Mouse (Mus musculus): ENCODE measurements around the gene Mrpl43. TPM values are rescaled to one million over a fixed set of nuclear protein-coding genes. Genes with fewer than 3 reads are reported as not detected.
A peak's percentile ranks its signal among the peaks of the same experiment; 100 is the strongest.

Gene Mrpl43
- total and polyA plus RNA-seq, 2 experiments from 2014 or later = 76.4 to 83.7 TPM

- H3K4me2 ChIP-seq (ENCODE audit: low read depth, low read length) = no peak overlapping the region
- H3K27ac ChIP-seq (ENCODE audit: low read depth) = peak overlapping the region; percentile 73
- peaks cover 13% of the 10 kb centered on the region; the same call in 1 of the 2 replicates for H3K4me1 ChIP-seq (ENCODE audit: control insufficient read depth, insufficient read depth)
- DNase-seq (ENCODE audit: low spot score) = no peak
- ATAC-seq (ENCODE audit: insufficient read depth, low read depth) = no peak
- H3K9ac ChIP-seq (replicated peaks; ENCODE audit: low read depth, low read length) = no peak overlapping the region
- TF ChIP-seq CTCF (IDR thresholded peaks at IDR 0.05; ENCODE audit: low read depth) (no peak), EP300 (IDR thresholded peaks at IDR 0.05; ENCODE audit: low read depth) (no peak)
- no peak overlapping the region for H3K4me3 ChIP-seq (ENCODE audit: low read depth, low read length)
- no peaks in the 10 kb centered on the region for H3K9me3 ChIP-seq (replicated peaks; ENCODE audit: control insufficient read depth, low read length)
- H3K27me3 ChIP-seq (ENCODE audit: control insufficient read depth, insufficient read depth, low read length) = no peaks in the 10 kb centered on the region
- 89% methylated on average over 6 of the region's 6 CpGs for WGBS
- peaks cover 44% of the 10 kb centered on the region for H3K36me3 ChIP-seq (replicated peaks; ENCODE audit: control insufficient read depth, insufficient read depth, low read length)
These were observed 21.6 kb upstream of the Mrpl43 start for GRCm38 (mm10) chr19:45027848-45028247.

GRCm38 (mm10) chr19:45026958-45027670 lies 20.9 kb upstream of the Mrpl43 start:
- Histone ChIP-seq H3K36me3 (replicated peaks; ENCODE audit: control insufficient read depth, insufficient read depth, low read length) (peaks cover 49% of the 10 kb centered on the region), H3K4me2 (ENCODE audit: low read depth, low read length) (no peak overlapping the region), H3K9ac (replicated peaks; ENCODE audit: low read depth, low read length) (no peak overlapping the region), H3K27me3 (ENCODE audit: control insufficient read depth, insufficient read depth, low read length) (no peaks in the 10 kb centered on the region), H3K27ac (ENCODE audit: low read depth) (peak overlapping the region; percentile 73), H3K9me3 (replicated peaks; ENCODE audit: control insufficient read depth, low read length) (no peaks in the 10 kb centered on the region), H3K4me3 (ENCODE audit: low read depth, low read length) (no peak overlapping the region), H3K4me1 (ENCODE audit: control insufficient read depth, insufficient read depth) (peaks cover 13% of the 10 kb centered on the region; the same call in 1 of the 2 replicates)
- WGBS = 48% methylated on average over 6 of the region's 6 CpGs
- no peak for DNase-seq (ENCODE audit: low spot score)
- TF ChIP-seq CTCF (IDR thresholded peaks at IDR 0.05; ENCODE audit: low read depth) (no peak), EP300 (IDR thresholded peaks at IDR 0.05; ENCODE audit: low read depth) (peak; percentile 74; the same call in 1 of the 2 replicates)
- ATAC-seq (ENCODE audit: insufficient read depth, low read depth) = peak; percentile 37

GRCm38 (mm10) chr19:45025937-45026568 lies 19.8 kb upstream of the Mrpl43 start:
- Histone ChIP-seq H3K36me3 (replicated peaks; ENCODE audit: control insufficient read depth, insufficient read depth, low read length) (peaks cover 49% of the 10 kb centered on the region), H3K9ac (replicated peaks; ENCODE audit: low read depth, low read length) (no peak overlapping the region), H3K4me1 (ENCODE audit: control insufficient read depth, insufficient read depth) (peaks cover 14% of the 10 kb centered on the region), H3K4me3 (ENCODE audit: low read depth, low read length) (no peak overlapping the region), H3K27ac (ENCODE audit: low read depth) (no peak overlapping the region), H3K27me3 (ENCODE audit: control insufficient read depth, insufficient read depth, low read length) (no peaks in the 10 kb centered on the region), H3K9me3 (replicated peaks; ENCODE audit: control insufficient read depth, low read length) (no peaks in the 10 kb centered on the region), H3K4me2 (ENCODE audit: low read depth, low read length) (no peak overlapping the region)
- 90% methylated on average over 37 of the region's 37 CpGs for WGBS
- DNase-seq (ENCODE audit: low spot score) (no peak), ATAC-seq (ENCODE audit: insufficient read depth, low read depth) (no peak)
- TF ChIP-seq CTCF (IDR thresholded peaks at IDR 0.05; ENCODE audit: low read depth) (no peak), EP300 (IDR thresholded peaks at IDR 0.05; ENCODE audit: low read depth) (no peak)

GRCm38 (mm10) chr19:45024775-45025174 lies 18.5 kb upstream of the Mrpl43 start:
- 89% methylated on average over 20 of the region's 20 CpGs for WGBS
- Histone ChIP-seq H3K36me3 (replicated peaks; ENCODE audit: control insufficient read depth, insufficient read depth, low read length) (peaks cover 49% of the 10 kb centered on the region), H3K27ac (ENCODE audit: low read depth) (no peak overlapping the region), H3K9me3 (replicated peaks; ENCODE audit: control insufficient read depth, low read length) (no peaks in the 10 kb centered on the region), H3K4me3 (ENCODE audit: low read depth, low read length) (no peak overlapping the region), H3K9ac (replicated peaks; ENCODE audit: low read depth, low read length) (no peak overlapping the region), H3K27me3 (ENCODE audit: control insufficient read depth, insufficient read depth, low read length) (no peaks in the 10 kb centered on the region), H3K4me1 (ENCODE audit: control insufficient read depth, insufficient read depth) (peaks cover 17% of the 10 kb centered on the region), H3K4me2 (ENCODE audit: low read depth, low read length) (no peak overlapping the region)
- no peak for TF ChIP-seq EP300 (IDR thresholded peaks at IDR 0.05; ENCODE audit: low read depth)
- TF ChIP-seq CTCF (IDR thresholded peaks at IDR 0.05; ENCODE audit: low read depth) = no peak
- ATAC-seq (ENCODE audit: insufficient read depth, low read depth) = no peak
- DNase-seq (ENCODE audit: low spot score) = no peak

GRCm38 (mm10) chr19:45023993-45024392 lies 17.8 kb upstream of the Mrpl43 start:
- peaks cover 49% of the 10 kb centered on the region for H3K36me3 ChIP-seq (replicated peaks; ENCODE audit: control insufficient read depth, insufficient read depth, low read length)
- H3K4me3 ChIP-seq (ENCODE audit: low read depth, low read length) = no peak overlapping the region
- 77% methylated on average over 11 of the region's 11 CpGs for WGBS
- no peak overlapping the region for H3K27ac ChIP-seq (ENCODE audit: low read depth)
- DNase-seq (ENCODE audit: low spot score) = no peak
- no peak for ATAC-seq (ENCODE audit: insufficient read depth, low read depth)
- TF ChIP-seq EP300 (IDR thresholded peaks at IDR 0.05; ENCODE audit: low read depth) (no peak), CTCF (IDR thresholded peaks at IDR 0.05; ENCODE audit: low read depth) (no peak)
- no peaks in the 10 kb centered on the region for H3K27me3 ChIP-seq (ENCODE audit: control insufficient read depth, insufficient read depth, low read length)
- no peak overlapping the region for H3K4me2 ChIP-seq (ENCODE audit: low read depth, low read length)
- H3K4me1 ChIP-seq (ENCODE audit: control insufficient read depth, insufficient read depth) = peaks cover 17% of the 10 kb centered on the region
- no peaks in the 10 kb centered on the region for H3K9me3 ChIP-seq (replicated peaks; ENCODE audit: control insufficient read depth, low read length)
- no peak overlapping the region for H3K9ac ChIP-seq (replicated peaks; ENCODE audit: low read depth, low read length)
